Mouse (Mus musculus): Measurements from ENCODE around the gene Ranbp1. TPM values are rescaled to one million over a fixed set of nuclear protein-coding genes. Genes with fewer than 3 reads are reported as not detected.

Ranbp1 gene
- polyA plus RNA-seq, 1 experiment, result 64.4 TPM

GRCm38 (mm10) chr16:18227187-18227586 is 21.3 kb downstream of the Ranbp1 start:
- H3K27ac ChIP-seq (ENCODE audit: control insufficient read depth, insufficient read depth, low read depth, low read length), result no peak overlapping the region
- no peaks in the 10 kb centered on the region for H3K36me3 ChIP-seq (ENCODE audit: control insufficient read depth, insufficient read depth, low read length)

GRCm38 (mm10) chr16:18222188-18222587 is 26.3 kb downstream of the Ranbp1 start:
- Histone ChIP-seq H3K27me3 (ENCODE audit: control insufficient read depth, insufficient read depth, low read length) (no peaks in the 10 kb centered on the region), H3K27ac (ENCODE audit: control insufficient read depth, insufficient read depth, low read depth, low read length) (no peak overlapping the region), H3K36me3 (ENCODE audit: control insufficient read depth, insufficient read depth, low read length) (no peaks in the 10 kb centered on the region), H3K4me3 (ENCODE audit: control insufficient read depth, low read depth, low read length) (no peak overlapping the region), H3K4me1 (ENCODE audit: control insufficient read depth, insufficient read depth, low read length) (peaks cover 4% of the 10 kb centered on the region; the same call in 1 of the 2 replicates)
- TF ChIP-seq CTCF (IDR thresholded peaks at IDR 0.05; ENCODE audit: control insufficient read depth, insufficient read depth, insufficient replicate concordance, low read depth, low read length) (no peak), POLR2A (IDR thresholded peaks at IDR 0.05; ENCODE audit: control insufficient read depth, low read depth, low read length) (no peak)

More at GRCm38 (mm10) chr16:18227187-18227586, 21.3 kb downstream of the Ranbp1 start:
- no peak overlapping the region for H3K4me3 ChIP-seq (ENCODE audit: control insufficient read depth, low read depth, low read length)
- no peaks in the 10 kb centered on the region for H3K4me1 ChIP-seq (ENCODE audit: control insufficient read depth, insufficient read depth, low read length)
- no peak for TF ChIP-seq CTCF (IDR thresholded peaks at IDR 0.05; ENCODE audit: control insufficient read depth, insufficient read depth, insufficient replicate concordance, low read depth, low read length)
- no peak for TF ChIP-seq POLR2A (IDR thresholded peaks at IDR 0.05; ENCODE audit: control insufficient read depth, low read depth, low read length)
- no peaks in the 10 kb centered on the region for H3K27me3 ChIP-seq (ENCODE audit: control insufficient read depth, insufficient read depth, low read length)

- no peak for TF ChIP-seq CTCF (IDR thresholded peaks at IDR 0.05; ENCODE audit: control insufficient read depth, insufficient read depth, insufficient replicate concordance, low read depth, low read length)
- TF ChIP-seq POLR2A (IDR thresholded peaks at IDR 0.05; ENCODE audit: control insufficient read depth, low read depth, low read length), result no peak
- H3K4me3 ChIP-seq (ENCODE audit: control insufficient read depth, low read depth, low read length), result no peak overlapping the region
- no peaks in the 10 kb centered on the region for H3K36me3 ChIP-seq (ENCODE audit: control insufficient read depth, insufficient read depth, low read length)
- H3K27ac ChIP-seq (ENCODE audit: control insufficient read depth, insufficient read depth, low read depth, low read length), result no peak overlapping the region
- no peaks in the 10 kb centered on the region for H3K27me3 ChIP-seq (ENCODE audit: control insufficient read depth, insufficient read depth, low read length)
- peaks cover 4% of the 10 kb centered on the region; the same call in 1 of the 2 replicates for H3K4me1 ChIP-seq (ENCODE audit: control insufficient read depth, insufficient read depth, low read length)
Observed at GRCm38 (mm10) chr16:18221543-18221898, 27.0 kb downstream of the Ranbp1 start.

- TF ChIP-seq CTCF (IDR thresholded peaks at IDR 0.05; ENCODE audit: control insufficient read depth, insufficient read depth, insufficient replicate concordance, low read depth, low read length) (no peak), POLR2A (IDR thresholded peaks at IDR 0.05; ENCODE audit: control insufficient read depth, low read depth, low read length) (no peak)
- H3K27ac ChIP-seq (ENCODE audit: control insufficient read depth, insufficient read depth, low read depth, low read length), result no peak overlapping the region
- no peaks in the 10 kb centered on the region for H3K36me3 ChIP-seq (ENCODE audit: control insufficient read depth, insufficient read depth, low read length)
- H3K27me3 ChIP-seq (ENCODE audit: control insufficient read depth, insufficient read depth, low read length), result no peaks in the 10 kb centered on the region
- peaks cover 4% of the 10 kb centered on the region; the same call in 1 of the 2 replicates for H3K4me1 ChIP-seq (ENCODE audit: control insufficient read depth, insufficient read depth, low read length)
- H3K4me3 ChIP-seq (ENCODE audit: control insufficient read depth, low read depth, low read length), result no peak overlapping the region
Observed at GRCm38 (mm10) chr16:18220856-18221542, 27.5 kb downstream of the Ranbp1 start.

GRCm38 (mm10) chr16:18220001-18220400 is 28.5 kb downstream of the Ranbp1 start:
- no peaks in the 10 kb centered on the region for H3K27me3 ChIP-seq (ENCODE audit: control insufficient read depth, insufficient read depth, low read length)
- TF ChIP-seq POLR2A (IDR thresholded peaks at IDR 0.05; ENCODE audit: control insufficient read depth, low read depth, low read length) (no peak), CTCF (IDR thresholded peaks at IDR 0.05; ENCODE audit: control insufficient read depth, insufficient read depth, insufficient replicate concordance, low read depth, low read length) (no peak)
- H3K4me3 ChIP-seq (ENCODE audit: control insufficient read depth, low read depth, low read length), result peak overlapping the region; percentile 8; the same call in 1 of the 2 replicates
- no peak overlapping the region for H3K27ac ChIP-seq (ENCODE audit: control insufficient read depth, insufficient read depth, low read depth, low read length)
- peaks cover 4% of the 10 kb centered on the region; the same call in 1 of the 2 replicates for H3K4me1 ChIP-seq (ENCODE audit: control insufficient read depth, insufficient read depth, low read length)
- no peaks in the 10 kb centered on the region for H3K36me3 ChIP-seq (ENCODE audit: control insufficient read depth, insufficient read depth, low read length)

- H3K4me1 ChIP-seq (ENCODE audit: control insufficient read depth, insufficient read depth, low read length), result peaks cover 4% of the 10 kb centered on the region; the same call in 1 of the 2 replicates
- peak overlapping the region; percentile 74 for H3K4me3 ChIP-seq (ENCODE audit: control insufficient read depth, low read depth, low read length)
- no peak for TF ChIP-seq CTCF (IDR thresholded peaks at IDR 0.05; ENCODE audit: control insufficient read depth, insufficient read depth, insufficient replicate concordance, low read depth, low read length)
- TF ChIP-seq POLR2A (IDR thresholded peaks at IDR 0.05; ENCODE audit: control insufficient read depth, low read depth, low read length), result peak; percentile 17; the same call in 1 of the 2 replicates
- H3K27ac ChIP-seq (ENCODE audit: control insufficient read depth, insufficient read depth, low read depth, low read length), result no peak overlapping the region; the same call in 1 of the 2 replicates
- no peaks in the 10 kb centered on the region for H3K36me3 ChIP-seq (ENCODE audit: control insufficient read depth, insufficient read depth, low read length)
- H3K27me3 ChIP-seq (ENCODE audit: control insufficient read depth, insufficient read depth, low read length), result no peaks in the 10 kb centered on the region
Observed at GRCm38 (mm10) chr16:18218580-18218996, 29.9 kb downstream of the Ranbp1 start.

- H3K36me3 ChIP-seq (ENCODE audit: control insufficient read depth, insufficient read depth, low read length), result no peaks in the 10 kb centered on the region
- H3K27me3 ChIP-seq (ENCODE audit: control insufficient read depth, insufficient read depth, low read length), result no peaks in the 10 kb centered on the region
- peak within 1 kb of the TSS; percentile 74 for H3K4me3 ChIP-seq (ENCODE audit: control insufficient read depth, low read depth, low read length)
- H3K4me1 ChIP-seq (ENCODE audit: control insufficient read depth, insufficient read depth, low read length), result peaks cover 4% of the 10 kb centered on the region; the same call in 1 of the 2 replicates
- peak within 1 kb of the TSS; percentile 41 for H3K27ac ChIP-seq (ENCODE audit: control insufficient read depth, insufficient read depth, low read depth, low read length)
- TF ChIP-seq CTCF (IDR thresholded peaks at IDR 0.05; ENCODE audit: control insufficient read depth, insufficient read depth, insufficient replicate concordance, low read depth, low read length) (no peak), POLR2A (IDR thresholded peaks at IDR 0.05; ENCODE audit: control insufficient read depth, low read depth, low read length) (peak; percentile 18; the same call in 1 of the 2 replicates)
Observed at GRCm38 (mm10) chr16:18217579-18217978, 31.0 kb downstream of the Ranbp1 start, which contains the start of gene Ccdc188. TSS of gene Ccdc188 (plus strand) at chr16:18217879.

Measured in testis, adult 2 months (tissue).